Mouse (Mus musculus) G1E (cell line): ENCODE measurements at regions not wholly inside any gene's neighbourhood (a gene's known extent, or its start where the extent isn't known, plus 50 kb on each side); places are given as distances from the start of the nearest gene placed in this dataset.

ENCODE experiments used
- CTCF ChIP-seq: IDR thresholded peaks from 2 replicates; pipeline ENCODE4 v1.5.1; 2012; ENCODE audit warnings: low read depth, low read length, inconsistent platforms, mixed read lengths
- GATA1 ChIP-seq: IDR thresholded peaks from 2 replicates; pipeline ENCODE4 v1.6.1; 2012; ENCODE audit warnings: borderline replicate concordance, low read length, inconsistent platforms, mixed read lengths
- POLR2AphosphoS5 ChIP-seq: IDR thresholded peaks from 2 replicates; pipeline ENCODE4 v1.6.1; 2012; ENCODE audit warnings: low read depth, low read length, inconsistent platforms; ENCODE audit not compliant: insufficient replicate concordance

DNA sequence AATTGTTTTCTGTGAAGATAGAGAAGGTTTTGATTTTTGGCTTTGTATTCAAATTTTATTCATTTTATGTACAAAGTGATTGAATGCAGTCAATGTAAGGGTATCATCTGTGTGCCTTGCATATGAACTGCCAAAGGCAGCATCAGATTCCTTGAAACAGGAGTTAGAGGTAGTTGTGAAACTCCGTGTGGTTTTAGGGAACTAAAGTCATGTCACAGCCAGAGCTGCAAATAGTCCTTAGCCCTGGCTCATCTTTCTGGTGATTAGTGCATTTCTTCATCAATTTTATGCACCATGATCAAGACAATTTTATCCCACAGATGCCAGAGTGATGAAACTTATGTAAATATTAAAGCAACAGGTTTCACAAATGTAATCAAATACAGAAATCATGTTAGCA, 534.4 kb downstream of the Flrt2 start:
- TF ChIP-seq CTCF: no peak
- no peak for TF ChIP-seq POLR2AphosphoS5
- no peak for TF ChIP-seq GATA1
